Mouse (Mus musculus) spleen, postnatal 10 days (tissue): ENCODE measurements around the gene Usp51.
"Not testable (repeated sequence)": the region's sequence is repeated elsewhere in the genome, so short reads cannot be mapped to it uniquely, and the experiment has no call there.

Source experiments
- DNase-seq, 2 experiments: peaks; one replicate each; pipeline ENCODE4 v3.0.0; 2021 to 2022; ENCODE audit warnings: low spot score in 2 of 2

The Usp51 gene

GRCm38 (mm10) chrX:153006387-153006841 is at the start of gene Usp51:
TSS of gene Usp51 (plus strand) at chrX:153006469.
- peak; percentile 10 to 26 for DNase-seq

GRCm38 (mm10) chrX:152969606-152970005 is 36.7 kb upstream of the Usp51 start:
- no peak for DNase-seq

- not testable (repeated sequence) for DNase-seq
These were observed 32.6 kb upstream of the Usp51 start for GRCm38 (mm10) chrX:152973476-152974203.

GRCm38 (mm10) chrX:152974204-152974661 is 32.0 kb upstream of the Usp51 start:
- DNase-seq: no peak

- no peak for DNase-seq
These were observed 29.7 kb upstream of the Usp51 start for GRCm38 (mm10) chrX:152976538-152976937.

- no peak for DNase-seq
These were observed 21.3 kb upstream of the Usp51 start for GRCm38 (mm10) chrX:152985009-152985408.

- DNase-seq: not testable (repeated sequence)
These were observed 16.4 kb upstream of the Usp51 start for GRCm38 (mm10) chrX:152989852-152990251.

GRCm38 (mm10) chrX:152996105-152996504 is 10.2 kb upstream of the Usp51 start:
- DNase-seq: not testable (repeated sequence)

- peak; percentile 16 to 65 for DNase-seq
These were observed 884 bp downstream of the Usp51 start for GRCm38 (mm10) chrX:153007021-153007684.

- DNase-seq: peak in 1 of 2 experiments; percentile 3
These were observed 1.4 kb downstream of the Usp51 start for GRCm38 (mm10) chrX:153007685-153008047.

GRCm38 (mm10) chrX:153025255-153025654 is 19.0 kb downstream of the Usp51 start:
- not testable (repeated sequence) for DNase-seq

- DNase-seq: not testable (repeated sequence)
These were observed 19.4 kb downstream of the Usp51 start for GRCm38 (mm10) chrX:153025709-153026108.

- DNase-seq: not testable (repeated sequence)
These were observed 25.3 kb downstream of the Usp51 start for GRCm38 (mm10) chrX:153031547-153031946.

- peak in 1 of 2 experiments; percentile 29 for DNase-seq
These were observed 31.1 kb downstream of the Usp51 start, which contains the start of gene Mageh1 for GRCm38 (mm10) chrX:153037087-153037971. TSS of gene Mageh1 (minus strand) at chrX:153037575.

- not testable (repeated sequence) for DNase-seq
These were observed 31.9 kb downstream of the Usp51 start for GRCm38 (mm10) chrX:153037972-153038744.
